Mouse (Mus musculus): ENCODE data around the gene Ankrd44. TPM values are rescaled to one million over a fixed set of nuclear protein-coding genes. Genes with fewer than 3 reads are reported as not detected.

The Ankrd44 gene
- polyA plus RNA-seq, 1 experiment from 2014 or later, result 11.2 TPM

- WGBS, result 76% methylated on average over 3 of the region's 3 CpGs
- Histone ChIP-seq H3K27me3 (replicated peaks) (no peaks in the 10 kb centered on the region), H3K9ac (no peak overlapping the region), H3K9me3 (no peaks in the 10 kb centered on the region), H3K27ac (no peak overlapping the region), H3K4me2 (no peak overlapping the region), H3K4me1 (peaks cover 7% of the 10 kb centered on the region; the same call in 1 of the 2 replicates), H3K36me3 (no peaks in the 10 kb centered on the region), H3K4me3 (replicated peaks) (no peak overlapping the region)
- ATAC-seq (ENCODE audit: insufficient read depth, low FRiP score, low read depth), result no peak
These were observed 70.2 kb downstream of the Ankrd44 start for GRCm38 (mm10) chr1:54855970-54856369.

GRCm38 (mm10) chr1:54854388-54854787 is 71.8 kb downstream of the Ankrd44 start:
- 70% methylated on average over 1 of the region's 1 CpGs for WGBS
- no peaks in the 10 kb centered on the region for H3K9me3 ChIP-seq
- H3K27ac ChIP-seq, result no peak overlapping the region
- peaks cover 10% of the 10 kb centered on the region; the same call in 1 of the 2 replicates for H3K4me1 ChIP-seq
- no peaks in the 10 kb centered on the region for H3K27me3 ChIP-seq (replicated peaks)
- no peak overlapping the region for H3K9ac ChIP-seq
- no peak overlapping the region for H3K4me2 ChIP-seq
- no peak for ATAC-seq (ENCODE audit: insufficient read depth, low FRiP score, low read depth)
- no peaks in the 10 kb centered on the region for H3K36me3 ChIP-seq
- no peak overlapping the region for H3K4me3 ChIP-seq (replicated peaks)

- Histone ChIP-seq H3K9ac (no peak overlapping the region), H3K4me1 (peaks cover 10% of the 10 kb centered on the region; the same call in 1 of the 2 replicates), H3K4me2 (no peak overlapping the region), H3K9me3 (no peaks in the 10 kb centered on the region), H3K27ac (no peak overlapping the region), H3K27me3 (replicated peaks) (no peaks in the 10 kb centered on the region), H3K36me3 (no peaks in the 10 kb centered on the region), H3K4me3 (replicated peaks) (no peak overlapping the region)
- 80% methylated on average over 11 of the region's 11 CpGs for WGBS
- ATAC-seq (ENCODE audit: insufficient read depth, low FRiP score, low read depth), result no peak
These were observed 72.7 kb downstream of the Ankrd44 start for GRCm38 (mm10) chr1:54853311-54854000.

- H3K27me3 ChIP-seq (replicated peaks), result no peaks in the 10 kb centered on the region
- no peak overlapping the region for H3K4me3 ChIP-seq (replicated peaks)
- H3K4me1 ChIP-seq, result peaks cover 10% of the 10 kb centered on the region; the same call in 1 of the 2 replicates
- no peak for ATAC-seq (ENCODE audit: insufficient read depth, low FRiP score, low read depth)
- WGBS, result 44% methylated on average over 9 of the region's 9 CpGs
- H3K36me3 ChIP-seq, result no peaks in the 10 kb centered on the region
- H3K4me2 ChIP-seq, result no peak overlapping the region
- no peaks in the 10 kb centered on the region for H3K9me3 ChIP-seq
- H3K9ac ChIP-seq, result no peak overlapping the region
- no peak overlapping the region for H3K27ac ChIP-seq
These were observed 74.6 kb downstream of the Ankrd44 start for GRCm38 (mm10) chr1:54851610-54852009.

- Histone ChIP-seq H3K9me3 (no peaks in the 10 kb centered on the region), H3K27me3 (replicated peaks) (no peaks in the 10 kb centered on the region), H3K4me2 (no peak overlapping the region), H3K4me1 (peaks cover 10% of the 10 kb centered on the region; the same call in 1 of the 2 replicates), H3K4me3 (replicated peaks) (no peak overlapping the region), H3K36me3 (no peaks in the 10 kb centered on the region), H3K9ac (no peak overlapping the region), H3K27ac (no peak overlapping the region)
- 0 out of 2 replicates have a peak, but pooled peaks have one; percentile 33 for ATAC-seq (ENCODE audit: insufficient read depth, low FRiP score, low read depth)
- 41% methylated on average over 8 of the region's 8 CpGs for WGBS
These were observed 76.1 kb downstream of the Ankrd44 start for GRCm38 (mm10) chr1:54850077-54850476.

GRCm38 (mm10) chr1:54847238-54847637 is 78.9 kb downstream of the Ankrd44 start:
- H3K4me3 ChIP-seq (replicated peaks), result no peak overlapping the region
- H3K27ac ChIP-seq, result no peak overlapping the region
- no peak overlapping the region for H3K9ac ChIP-seq
- WGBS, result 85% methylated on average over 1 of the region's 1 CpGs
- H3K4me2 ChIP-seq, result no peak overlapping the region
- H3K9me3 ChIP-seq, result no peaks in the 10 kb centered on the region
- no peaks in the 10 kb centered on the region for H3K36me3 ChIP-seq
- no peaks in the 10 kb centered on the region for H3K27me3 ChIP-seq (replicated peaks)
- H3K4me1 ChIP-seq, result peaks cover 10% of the 10 kb centered on the region; the same call in 1 of the 2 replicates
- no peak for ATAC-seq (ENCODE audit: insufficient read depth, low FRiP score, low read depth)

GRCm38 (mm10) chr1:54846346-54847000 is 79.7 kb downstream of the Ankrd44 start:
- ATAC-seq (ENCODE audit: insufficient read depth, low FRiP score, low read depth), result no peak
- WGBS, result 64% methylated on average over 5 of the region's 5 CpGs
- H3K36me3 ChIP-seq, result no peaks in the 10 kb centered on the region
- H3K9me3 ChIP-seq, result no peaks in the 10 kb centered on the region
- H3K4me3 ChIP-seq (replicated peaks), result no peak overlapping the region
- no peak overlapping the region for H3K9ac ChIP-seq
- no peaks in the 10 kb centered on the region for H3K27me3 ChIP-seq (replicated peaks)
- no peak overlapping the region for H3K27ac ChIP-seq
- H3K4me1 ChIP-seq, result peaks cover 8% of the 10 kb centered on the region; the same call in 1 of the 2 replicates
- no peak overlapping the region for H3K4me2 ChIP-seq

- 78% methylated on average over 1 of the region's 1 CpGs for WGBS
- H3K9me3 ChIP-seq, result no peaks in the 10 kb centered on the region
- no peaks in the 10 kb centered on the region for H3K36me3 ChIP-seq
- no peak overlapping the region for H3K4me2 ChIP-seq
- no peaks in the 10 kb centered on the region for H3K4me1 ChIP-seq
- no peak overlapping the region for H3K27ac ChIP-seq
- H3K27me3 ChIP-seq (replicated peaks), result no peaks in the 10 kb centered on the region
- H3K4me3 ChIP-seq (replicated peaks), result no peak overlapping the region
- no peak overlapping the region for H3K9ac ChIP-seq
- no peak for ATAC-seq (ENCODE audit: insufficient read depth, low FRiP score, low read depth)
These were observed 81.8 kb downstream of the Ankrd44 start for GRCm38 (mm10) chr1:54844361-54844760.

GRCm38 (mm10) chr1:54842765-54843461 is 83.3 kb downstream of the Ankrd44 start:
- Histone ChIP-seq H3K27ac (no peak overlapping the region), H3K27me3 (replicated peaks) (no peaks in the 10 kb centered on the region), H3K36me3 (no peaks in the 10 kb centered on the region), H3K9ac (no peak overlapping the region), H3K4me1 (no peaks in the 10 kb centered on the region), H3K4me3 (replicated peaks) (no peak overlapping the region), H3K4me2 (no peak overlapping the region), H3K9me3 (no peaks in the 10 kb centered on the region)
- no peak for ATAC-seq (ENCODE audit: insufficient read depth, low FRiP score, low read depth)
- WGBS, result 68% methylated on average over 7 of the region's 7 CpGs

GRCm38 (mm10) chr1:54841788-54842187 is 84.4 kb downstream of the Ankrd44 start:
- H3K36me3 ChIP-seq, result no peaks in the 10 kb centered on the region
- H3K9ac ChIP-seq, result no peak overlapping the region
- ATAC-seq (ENCODE audit: insufficient read depth, low FRiP score, low read depth), result no peak
- no peaks in the 10 kb centered on the region for H3K9me3 ChIP-seq
- no peaks in the 10 kb centered on the region for H3K4me1 ChIP-seq
- no peak overlapping the region for H3K4me2 ChIP-seq
- 52% methylated on average over 5 of the region's 5 CpGs for WGBS
- H3K4me3 ChIP-seq (replicated peaks), result no peak overlapping the region
- no peak overlapping the region for H3K27ac ChIP-seq
- no peaks in the 10 kb centered on the region for H3K27me3 ChIP-seq (replicated peaks)

GRCm38 (mm10) chr1:54840040-54840439 is 86.1 kb downstream of the Ankrd44 start:
- 57% methylated on average over 2 of the region's 2 CpGs for WGBS
- Histone ChIP-seq H3K4me1 (no peaks in the 10 kb centered on the region), H3K36me3 (no peaks in the 10 kb centered on the region), H3K27me3 (replicated peaks) (no peaks in the 10 kb centered on the region), H3K9me3 (no peaks in the 10 kb centered on the region), H3K4me2 (no peak overlapping the region), H3K9ac (no peak overlapping the region), H3K27ac (no peak overlapping the region), H3K4me3 (replicated peaks) (no peak overlapping the region)
- ATAC-seq (ENCODE audit: insufficient read depth, low FRiP score, low read depth), result no peak

GRCm38 (mm10) chr1:54838486-54838805 is 87.7 kb downstream of the Ankrd44 start:
- Histone ChIP-seq H3K9ac (no peak overlapping the region), H3K4me2 (no peak overlapping the region), H3K36me3 (no peaks in the 10 kb centered on the region), H3K9me3 (no peaks in the 10 kb centered on the region), H3K4me1 (no peaks in the 10 kb centered on the region), H3K27ac (no peak overlapping the region), H3K4me3 (replicated peaks) (no peak overlapping the region), H3K27me3 (replicated peaks) (no peaks in the 10 kb centered on the region)
- WGBS, result 73% methylated on average over 6 of the region's 6 CpGs
- no peak for ATAC-seq (ENCODE audit: insufficient read depth, low FRiP score, low read depth)
